In genomic region chr2:156084541-156084940, GRCm38 (mm10) we compare ENCODE assay signal across 36 mouse cellular contexts. TPM values are rescaled to one million over a fixed set of nuclear protein-coding genes. Genes with fewer than 3 reads are reported as not detected.
"Had no signal": no experiment of that assay in that cellular context is flagged by ENCODE, and none has a peak within 500 bp of the region (broad histone marks: within the 10 kb centered on the region; RNA-seq: fewer than 3 reads in every experiment).

No protein-coding gene starts in this region.

- H3K4me2 ChIP-seq: heart, embryonic 11.5 days; hindbrain, embryonic 12.5 days; hindbrain, embryonic 14.5 days; intestine, embryonic 15.5 days; limb, embryonic 13.5 days; limb, embryonic 15.5 days; liver, embryonic 12.5 days had no signal

- H3K9me3 ChIP-seq: hindbrain, embryonic 10.5 days; hindbrain, embryonic 12.5 days; intestine, embryonic 15.5 days; limb, embryonic 13.5 days; limb, embryonic 15.5 days; liver, embryonic 12.5 days had no signal

- DNase-seq: gastrocnemius, postnatal 10 days; gastrocnemius, postnatal 25 days; heart, adult 2 months; heart, postnatal 10 days; heart, postnatal 4 days; kidney, adult 18-20 months; kidney, adult 8-10 months; kidney, postnatal 10 days; kidney, postnatal 25 days; kidney, postnatal 4 days; left cerebral cortex, postnatal 4 days had no signal

- H3K9ac ChIP-seq: hindbrain, embryonic 12.5 days; hindbrain, embryonic 14.5 days; intestine, embryonic 15.5 days; limb, embryonic 13.5 days; limb, embryonic 15.5 days; liver, embryonic 12.5 days; liver, embryonic 14.5 days had no signal

- H3K27ac ChIP-seq: heart, adult 2 months; hindbrain, embryonic 10.5 days; hindbrain, embryonic 12.5 days; hindbrain, embryonic 14.5 days; intestine, embryonic 15.5 days; layer of hippocampus, adult 2 months; limb, embryonic 13.5 days; limb, embryonic 15.5 days; liver, embryonic 12.5 days; liver, embryonic 14.5 days had no signal

- ATAC-seq: hindbrain, embryonic 16.5 days; inflammation-experienced regulatory T-cells, adult 6 months; intestine, embryonic 15.5 days; intestine, postnatal 0 days; liver, embryonic 12.5 days had no signal

- H3K4me3 ChIP-seq: heart, adult 2 months; hindbrain, embryonic 10.5 days; hindbrain, embryonic 12.5 days; intestine, embryonic 15.5 days; layer of hippocampus, adult 2 months; limb, embryonic 13.5 days; limb, embryonic 15.5 days; liver, embryonic 12.5 days had no signal

- H3K27me3 ChIP-seq: hindbrain, embryonic 12.5 days; intestine, embryonic 15.5 days; limb, embryonic 13.5 days; limb, embryonic 15.5 days; liver, embryonic 12.5 days had no signal

RNA-seq across cellular contexts. Expression of gene Fer1l4, which starts 31.8 kb away (rescaled TPM):
- total RNA-seq: gastrocnemius, postnatal 10 days; gastrocnemius, postnatal 25 days; gastrocnemius, postnatal 4 days; granulocyte monocyte progenitor cell, adult 5-6 weeks; heart, adult 2 months; heart, postnatal 10 days; heart, postnatal 25 days; heart, postnatal 4 days; layer of hippocampus, adult 2 months; layer of hippocampus, postnatal 10 days; layer of hippocampus, postnatal 25 days; left cerebral cortex, adult 8-10 months; left cerebral cortex, postnatal 25 days; left cerebral cortex, postnatal 4 days; liver, adult 2 months had no signal
- polyA plus RNA-seq: heart, embryonic 11.5 days; heart, embryonic 14.5 days; heart, embryonic 16.5 days; hindbrain, embryonic 10.5 days; hindbrain, embryonic 14.5 days; hindbrain, embryonic 16.5 days; inflammation-experienced regulatory T-cells, adult 6 months; limb, embryonic 11.5 days; limb, embryonic 13.5 days; limb, embryonic 15.5 days; liver, embryonic 12.5 days; liver, embryonic 14.5 days; liver, embryonic 16.5 days had no signal
